Mouse (Mus musculus) gastrocnemius, postnatal 36 days (tissue): Measurements from ENCODE around the gene Ube2k. TPM values are rescaled to one million over a fixed set of nuclear protein-coding genes. Genes with fewer than 3 reads are reported as not detected.

ENCODE experiments used
- DNase-seq, 2 experiments: peaks; one replicate each; pipeline ENCODE4 v3.0.0; 2022
- intact Hi-C: fragments of 180-260 bp; cut with DNase I; formaldehyde crosslinking; loops from one replicate; pipeline ENCODE4 v1.15.1; 2025
- long read RNA-seq, 2 experiments: library from polyadenylated mRNA; stranded (forward); transcript quantifications; one replicate each; pipeline ENCODE4 v2.0.0; 2021
- total RNA-seq, 2 experiments: library from RNA; stranded (reverse); gene quantifications; 2 replicates each; pipeline ENCODE4 v1.2.3; 2021

The Ube2k gene
- 10 to 100 TPM; 55.2 to 58.7 TPM for total RNA-seq
- long read RNA-seq, experiment 1, full-length matches to known transcripts, result 67 of 82 reads
- long read RNA-seq, experiment 1, partial matches to known transcripts, result 6 of 82 reads
- long read RNA-seq, experiment 1, other reads (novel, unspliced or antisense), result 9 of 82 reads
- long read RNA-seq, experiment 2, full-length matches to known transcripts, result 63 of 77 reads
- long read RNA-seq, experiment 2, partial matches to known transcripts, result 11 of 77 reads
- long read RNA-seq, experiment 2, other reads (novel, unspliced or antisense), result 3 of 77 reads

GRCm38 (mm10) chr5:65536751-65537419, at the start of gene Ube2k, which contains the start of gene Smim14:
Gene Ube2k, plus strand, starts transcription at chr5:65537233.
Gene Smim14, minus strand, starts transcription at chr5:65537184.
- DNase-seq, result peak; percentile 90 to 92
- intact Hi-C loops, result loop anchor here (1.0 kb wide), 1 partner anchor 45 kb away; the partner anchor contains the start of gene Gm43552

GRCm38 (mm10) chr5:65487381-65487780, 49.7 kb upstream of the Ube2k start:
- intact Hi-C loops, result loop anchor here (5.0 kb wide), 1 partner anchor 85 kb away; no protein-coding TSS in a partner anchor
- no peak for DNase-seq

- peak; percentile 48 to 52 for DNase-seq
- intact Hi-C loops, result loop anchor here (5.0 kb wide), 1 partner anchor 86 kb away; no protein-coding TSS in a partner anchor
These were observed 48.3 kb upstream of the Ube2k start for GRCm38 (mm10) chr5:65488725-65489124.

- no peak for DNase-seq
- intact Hi-C loops, result loop anchor here (5.0 kb wide), 1 partner anchor 88 kb away; no protein-coding TSS in a partner anchor
These were observed 47.2 kb upstream of the Ube2k start for GRCm38 (mm10) chr5:65489830-65490229.

GRCm38 (mm10) chr5:65491767-65492715, 45.0 kb upstream of the Ube2k start:
- intact Hi-C loops, result loop anchor here (1.0 to 2.0 kb wide), 2 partner anchors 45 to 57 kb away; partner anchors contain the start of genes Smim14, Ube2k and Ugdh
- peak; percentile 58 to 65 for DNase-seq

- peak; percentile 89 to 94 for DNase-seq
- intact Hi-C loops, result loop anchor here (1.0 to 2.0 kb wide), 2 partner anchors 44 to 58 kb away; partner anchors contain the start of genes Smim14, Ube2k and Ugdh
These were observed 44.1 kb upstream of the Ube2k start, which contains the start of gene Gm43552 for GRCm38 (mm10) chr5:65492716-65493531. Gene Gm43552, minus strand, starts transcription at chr5:65492833.

GRCm38 (mm10) chr5:65500231-65500630, 36.8 kb upstream of the Ube2k start:
- no peak for DNase-seq
- intact Hi-C loops, result no loop called here

GRCm38 (mm10) chr5:65501407-65501806, 35.6 kb upstream of the Ube2k start:
- DNase-seq, result no peak
- intact Hi-C loops, result no loop called here

GRCm38 (mm10) chr5:65505786-65506185, 31.2 kb upstream of the Ube2k start:
- intact Hi-C loops, result no loop called here
- no peak for DNase-seq

- intact Hi-C loops, result no loop called here
These were observed 28.6 kb upstream of the Ube2k start for GRCm38 (mm10) chr5:65508395-65508794.

GRCm38 (mm10) chr5:65513506-65513905, 23.5 kb upstream of the Ube2k start:
- intact Hi-C loops, result no loop called here

More at GRCm38 (mm10) chr5:65508395-65508794, 28.6 kb upstream of the Ube2k start:
- DNase-seq, result peak in 1 of 2 experiments; percentile 17

GRCm38 (mm10) chr5:65514635-65515278, 22.3 kb upstream of the Ube2k start:
- DNase-seq, result no peak
- intact Hi-C loops, result no loop called here

More at GRCm38 (mm10) chr5:65513506-65513905, 23.5 kb upstream of the Ube2k start:
- DNase-seq, result no peak

- no peak for DNase-seq
- intact Hi-C loops, result no loop called here
These were observed 15.2 kb upstream of the Ube2k start for GRCm38 (mm10) chr5:65521803-65522202.

- intact Hi-C loops, result no loop called here
- no peak for DNase-seq
These were observed 12.2 kb upstream of the Ube2k start for GRCm38 (mm10) chr5:65524831-65525230.

- DNase-seq, result no peak
- intact Hi-C loops, result no loop called here
These were observed 11.2 kb upstream of the Ube2k start for GRCm38 (mm10) chr5:65525674-65526443.

- no peak for DNase-seq
- intact Hi-C loops, result no loop called here
These were observed 5.8 kb upstream of the Ube2k start for GRCm38 (mm10) chr5:65531283-65531682.

GRCm38 (mm10) chr5:65534496-65534895, 2.5 kb upstream of the Ube2k start:
- intact Hi-C loops, result no loop called here
- DNase-seq, result no peak
